Mouse (Mus musculus) adrenal gland, postnatal 10 days (tissue): ENCODE measurements around the gene Mtx3. TPM values are rescaled to one million over a fixed set of nuclear protein-coding genes. Genes with fewer than 3 reads are reported as not detected.

Experiments used
- DNase-seq: peaks from one replicate; pipeline ENCODE4 v3.0.0; 2021; ENCODE audit warnings: mixed read lengths
- total RNA-seq, 2 experiments: library from RNA; stranded (reverse); gene quantifications; 2 replicates each; pipeline ENCODE4 v1.2.3; 2021

The Mtx3 gene
- total RNA-seq, 2 experiments from 2014 or later: 14.5 to 26.9 TPM

GRCm38 (mm10) chr13:92884206-92884605 lies 39.6 kb downstream of the Mtx3 start:
- DNase-seq: no peak

- DNase-seq: no peak
Observed at GRCm38 (mm10) chr13:92884930-92885329, 40.4 kb downstream of the Mtx3 start.

DNA sequence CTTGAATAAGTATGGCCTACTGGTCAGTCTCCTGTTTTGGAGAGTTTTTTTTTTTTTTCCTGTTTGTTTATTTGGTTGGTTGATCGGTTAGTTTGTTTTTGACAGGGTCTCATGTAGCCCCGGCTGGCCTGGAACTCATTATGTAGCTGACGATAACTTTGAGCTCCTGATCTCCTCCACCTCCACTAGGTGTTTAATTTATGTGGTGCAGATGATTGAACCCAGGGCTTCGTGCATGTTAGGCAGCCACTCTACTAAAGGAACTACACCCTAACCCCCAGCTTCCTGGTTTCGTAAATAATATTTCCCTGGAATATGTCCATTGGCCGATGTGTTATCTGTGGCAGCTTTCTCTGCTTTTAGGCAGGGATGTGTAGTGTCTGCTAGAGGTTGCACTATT lies 54.5 kb downstream of the Mtx3 start:
- DNase-seq: no peak

- no peak for DNase-seq
Observed at GRCm38 (mm10) chr13:92903291-92903690, 58.7 kb downstream of the Mtx3 start.

DNA sequence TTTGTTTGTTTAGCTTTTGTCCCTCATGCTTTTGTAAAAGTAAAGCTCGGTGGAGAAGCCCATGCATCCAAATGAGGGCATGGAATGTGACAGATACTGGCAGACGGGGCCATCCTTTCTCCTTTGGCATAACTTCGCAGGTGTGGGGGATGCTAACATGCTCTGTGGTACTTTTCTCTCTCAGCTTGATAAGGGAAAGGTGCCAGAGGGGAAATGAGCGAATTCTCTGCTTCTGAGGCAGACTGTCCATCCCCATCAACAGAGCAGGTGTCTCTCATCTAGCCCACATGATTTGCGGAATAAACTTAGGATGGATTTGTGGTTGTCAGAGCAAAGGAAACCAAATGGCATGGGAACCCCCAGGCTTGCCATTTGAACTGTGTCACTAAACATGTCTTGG lies 61.4 kb downstream of the Mtx3 start:
- DNase-seq: no peak

GRCm38 (mm10) chr13:92907366-92907765 lies 62.8 kb downstream of the Mtx3 start:
- no peak for DNase-seq

Other genes starting within 250 kb of the Mtx3 start
- 10 to 100 TPM; 47.6 to 50.4 TPM for gene Serinc5, start 233.7 kb upstream of the Mtx3 start, total RNA-seq
- 1 to 10 TPM; 5.4 to 6.8 TPM for gene Thbs4, start 49.9 kb upstream of the Mtx3 start, total RNA-seq